Mouse (Mus musculus) midbrain, embryonic 12.5 days (tissue): Measurements from ENCODE around the gene Tgfb1i1. TPM values are rescaled to one million over a fixed set of nuclear protein-coding genes. Genes with fewer than 3 reads are reported as not detected.

Experiments
- ATAC-seq: fragments of 200-750 bp; cut with Nextera tagmentation; 2 replicates; pipeline ENCODE4 v1.8.0; 2017; ENCODE audit warnings: low read depth, moderate TSS enrichment, moderate library complexity; ENCODE audit not compliant: low FRiP score
- H3K27ac ChIP-seq: fragments of 300-500 bp; sonication (generic); replicated peaks from 2 replicates; pipeline ENCODE4 v1.5.1; 2016; ENCODE audit warnings: mild to moderate bottlenecking
- H3K27me3 ChIP-seq: fragments of 300-500 bp; sonication (generic); 2 replicates; pipeline ENCODE4 v1.6.1; 2016; ENCODE audit warnings: mild to moderate bottlenecking
- H3K36me3 ChIP-seq: fragments of 300-500 bp; sonication (generic); 2 replicates; pipeline ENCODE4 v1.6.1; 2016
- H3K4me1 ChIP-seq: fragments of 300-500 bp; sonication (generic); 2 replicates; pipeline ENCODE4 v1.6.1; 2016
- H3K4me2 ChIP-seq: fragments of 300-500 bp; sonication (generic); replicated peaks from 2 replicates; pipeline ENCODE4 v1.6.1; 2016; ENCODE audit warnings: mild to moderate bottlenecking, moderate library complexity
- H3K4me3 ChIP-seq: fragments of 300-500 bp; sonication (generic); 2 replicates; pipeline ENCODE4 v1.5.1; 2016; ENCODE audit warnings: mild to moderate bottlenecking
- H3K9ac ChIP-seq: fragments of 300-500 bp; sonication (generic); replicated peaks from 2 replicates; pipeline ENCODE4 v1.6.1; 2016; ENCODE audit warnings: mild to moderate bottlenecking, moderate library complexity
- H3K9me3 ChIP-seq: fragments of 300-500 bp; sonication (generic); 2 replicates; pipeline ENCODE4 v1.6.1; 2016; ENCODE audit warnings: mild to moderate bottlenecking
- WGBS: fragments of 180-500 bp; shearing (Covaris S2); methylation state at CpG from one replicate; pipeline ENCODE4 v1.1.7; 2016; 5-methylcytosine and 5-hydroxymethylcytosine counted together
- polyA plus RNA-seq: library from polyadenylated mRNA; unstranded; fragments of >200 nt; fragmentation: Nextera tagmentation; extraction: Ambion mirVana; gene quantifications from 2 replicates; pipeline ENCODE4 v1.2.1, GENCODE M21; 2016

Tgfb1i1 gene
- polyA plus RNA-seq, result 39.6 and 50.5 TPM in 2 replicates

- H3K27ac ChIP-seq, result peak within 1 kb of the TSS; percentile 64
- ATAC-seq, result peak; percentile 64
Observed at GRCm38 (mm10) chr7:128246496-128247391, at the start of gene Tgfb1i1. Gene Tgfb1i1, plus strand, starts transcription at chr7:128246812.

DNA sequence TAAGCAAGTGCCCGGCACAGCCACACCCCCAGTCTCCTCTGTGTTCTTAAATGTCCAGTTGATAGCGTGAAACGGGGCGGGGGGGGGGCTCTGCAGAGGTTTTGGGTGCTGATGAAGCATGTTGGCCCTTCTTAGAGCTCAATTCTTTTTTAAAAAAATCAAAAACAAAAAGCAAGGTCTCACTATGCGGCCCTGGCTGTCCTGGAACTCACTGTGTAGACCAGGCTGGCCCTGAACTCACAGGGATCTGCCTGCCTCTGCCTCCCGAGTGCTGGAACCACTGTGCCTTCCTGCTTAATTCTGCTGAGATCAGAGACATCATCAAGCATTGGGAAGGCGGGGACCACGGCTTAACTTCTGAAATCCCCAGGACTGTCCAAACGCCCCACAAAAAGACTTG is 45.0 kb upstream of the Tgfb1i1 start:
- WGBS, result 86% methylated on average over 9 of the region's 9 CpGs

More at GRCm38 (mm10) chr7:128246496-128247391, at the start of gene Tgfb1i1:
- Histone ChIP-seq H3K4me2 (peak within 1 kb of the TSS; percentile 67), H3K4me1 (peaks cover 18% of the 10 kb centered on the region; the same call in 1 of the 2 replicates), H3K9me3 (no peaks in the 10 kb centered on the region), H3K4me3 (peak within 1 kb of the TSS; percentile 42), H3K36me3 (peaks cover 22% of the 10 kb centered on the region), H3K9ac (peak within 1 kb of the TSS; percentile 70), H3K27me3 (peaks cover 20% of the 10 kb centered on the region)
- WGBS, result 3% methylated on average over 22 of the region's 30 CpGs

GRCm38 (mm10) chr7:128203071-128203470 is 43.5 kb upstream of the Tgfb1i1 start:
- Histone ChIP-seq H3K27me3 (no peaks in the 10 kb centered on the region), H3K36me3 (no peaks in the 10 kb centered on the region), H3K9ac (no peak overlapping the region), H3K27ac (no peak overlapping the region), H3K4me2 (no peak overlapping the region), H3K9me3 (no peaks in the 10 kb centered on the region), H3K4me1 (no peaks in the 10 kb centered on the region), H3K4me3 (no peak overlapping the region)
- no peak for ATAC-seq
- 78% methylated on average over 9 of the region's 9 CpGs for WGBS

More for the DNA sequence above, 45.0 kb upstream of the Tgfb1i1 start:
- no peaks in the 10 kb centered on the region for H3K4me1 ChIP-seq
- H3K9me3 ChIP-seq, result no peaks in the 10 kb centered on the region
- H3K27ac ChIP-seq, result no peak overlapping the region
- no peak overlapping the region for H3K4me2 ChIP-seq
- H3K36me3 ChIP-seq, result no peaks in the 10 kb centered on the region
- H3K27me3 ChIP-seq, result no peaks in the 10 kb centered on the region
- H3K9ac ChIP-seq, result no peak overlapping the region
- ATAC-seq, result no peak
- no peak overlapping the region for H3K4me3 ChIP-seq

- Histone ChIP-seq H3K4me1 (no peaks in the 10 kb centered on the region), H3K27ac (no peak overlapping the region), H3K9me3 (no peaks in the 10 kb centered on the region), H3K9ac (no peak overlapping the region), H3K27me3 (no peaks in the 10 kb centered on the region), H3K4me3 (no peak overlapping the region), H3K36me3 (no peaks in the 10 kb centered on the region), H3K4me2 (no peak overlapping the region)
- ATAC-seq, result no peak
- WGBS, result 92% methylated on average over 8 of the region's 8 CpGs
Observed at GRCm38 (mm10) chr7:128204179-128204578, 42.4 kb upstream of the Tgfb1i1 start.

DNA sequence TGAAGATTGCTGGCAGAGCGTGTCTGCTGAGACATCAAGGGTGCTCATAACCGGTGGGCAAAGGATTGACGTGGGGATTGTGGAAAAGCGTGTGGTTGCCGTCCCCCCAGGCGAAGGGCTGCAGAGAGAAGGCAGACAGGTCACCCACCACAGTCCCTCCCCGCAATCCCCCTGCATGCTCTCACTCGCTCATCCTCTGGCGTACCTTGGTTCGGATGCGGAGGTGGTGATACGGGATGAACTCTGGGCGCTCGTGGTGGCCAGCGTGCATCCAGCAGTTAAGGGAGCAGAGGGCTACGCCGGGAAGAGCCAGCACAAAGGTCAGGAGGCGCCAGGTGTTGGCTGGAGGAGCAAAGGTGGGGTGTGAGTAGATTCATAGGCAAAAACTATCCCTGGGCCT is 40.9 kb upstream of the Tgfb1i1 start:
- no peak overlapping the region for H3K9ac ChIP-seq
- no peaks in the 10 kb centered on the region for H3K36me3 ChIP-seq
- no peak overlapping the region for H3K4me2 ChIP-seq
- H3K27ac ChIP-seq, result no peak overlapping the region
- H3K4me1 ChIP-seq, result no peaks in the 10 kb centered on the region
- H3K27me3 ChIP-seq, result no peaks in the 10 kb centered on the region
- ATAC-seq, result no peak
- no peaks in the 10 kb centered on the region for H3K9me3 ChIP-seq
- 85% methylated on average over 18 of the region's 18 CpGs for WGBS
- H3K4me3 ChIP-seq, result no peak overlapping the region

- 87% methylated on average over 6 of the region's 6 CpGs for WGBS
- ATAC-seq, result no peak
- no peak within 1 kb of the TSS for H3K4me2 ChIP-seq
- no peaks in the 10 kb centered on the region for H3K4me1 ChIP-seq
- H3K9me3 ChIP-seq, result no peaks in the 10 kb centered on the region
- H3K4me3 ChIP-seq, result no peak within 1 kb of the TSS
- H3K9ac ChIP-seq, result no peak within 1 kb of the TSS
- H3K27me3 ChIP-seq, result no peaks in the 10 kb centered on the region
- no peaks in the 10 kb centered on the region for H3K36me3 ChIP-seq
- no peak within 1 kb of the TSS for H3K27ac ChIP-seq
Observed at GRCm38 (mm10) chr7:128206152-128206551, 40.5 kb upstream of the Tgfb1i1 start, which contains the start of gene Cox6a2. Gene Cox6a2, minus strand, starts transcription at chr7:128206387.

DNA sequence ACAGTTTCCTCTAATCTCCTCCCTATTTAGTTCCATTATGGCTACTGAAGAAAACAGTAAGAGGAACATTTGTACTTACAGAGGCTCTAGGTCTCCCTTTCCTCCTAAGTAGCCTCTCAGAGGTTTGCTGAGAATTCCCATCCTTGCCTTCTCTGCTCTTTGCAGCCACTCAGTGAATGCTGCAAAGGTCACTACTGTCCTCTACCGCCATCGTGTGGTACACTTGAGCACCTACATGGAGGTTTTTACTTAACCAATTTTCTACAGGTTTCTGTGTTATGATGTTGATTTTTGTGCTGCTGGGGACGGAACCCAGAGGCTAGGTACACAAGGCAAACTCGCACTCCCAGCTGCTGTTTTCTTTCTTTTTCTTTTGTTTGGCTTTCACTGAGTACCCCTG is 38.4 kb upstream of the Tgfb1i1 start:
- H3K9me3 ChIP-seq, result no peaks in the 10 kb centered on the region
- no peak overlapping the region for H3K4me3 ChIP-seq
- ATAC-seq, result no peak
- no peak overlapping the region for H3K9ac ChIP-seq
- no peaks in the 10 kb centered on the region for H3K27me3 ChIP-seq
- WGBS, result 4% methylated on average over 4 of the region's 4 CpGs
- no peak overlapping the region for H3K4me2 ChIP-seq
- no peak overlapping the region for H3K27ac ChIP-seq
- H3K36me3 ChIP-seq, result no peaks in the 10 kb centered on the region
- no peaks in the 10 kb centered on the region for H3K4me1 ChIP-seq

DNA sequence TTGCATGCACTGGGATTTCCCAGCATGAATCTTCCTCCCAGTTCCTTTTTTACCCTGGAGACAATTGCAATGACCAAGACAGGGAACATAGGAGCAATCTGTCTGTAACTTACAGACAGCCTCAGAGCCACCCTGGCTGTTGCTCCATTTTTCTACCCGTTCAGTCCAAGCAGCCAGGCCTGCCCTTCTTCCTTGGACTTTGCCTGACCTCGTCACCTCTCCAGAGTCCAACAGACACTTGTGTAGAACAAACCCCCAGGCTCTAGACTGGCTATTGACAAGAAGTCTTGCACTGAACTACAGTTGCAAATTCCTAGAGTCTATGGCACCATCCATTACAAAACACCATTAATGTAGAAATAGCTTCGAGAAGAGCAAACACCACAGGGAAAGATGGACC is 36.8 kb upstream of the Tgfb1i1 start:
- H3K4me2 ChIP-seq, result no peak overlapping the region
- H3K36me3 ChIP-seq, result no peaks in the 10 kb centered on the region
- no peak overlapping the region for H3K4me3 ChIP-seq
- H3K4me1 ChIP-seq, result no peaks in the 10 kb centered on the region
- H3K27me3 ChIP-seq, result no peaks in the 10 kb centered on the region
- no peak overlapping the region for H3K27ac ChIP-seq
- H3K9me3 ChIP-seq, result no peaks in the 10 kb centered on the region
- WGBS, result 66% methylated on average over 3 of the region's 3 CpGs
- no peak for ATAC-seq
- no peak overlapping the region for H3K9ac ChIP-seq

DNA sequence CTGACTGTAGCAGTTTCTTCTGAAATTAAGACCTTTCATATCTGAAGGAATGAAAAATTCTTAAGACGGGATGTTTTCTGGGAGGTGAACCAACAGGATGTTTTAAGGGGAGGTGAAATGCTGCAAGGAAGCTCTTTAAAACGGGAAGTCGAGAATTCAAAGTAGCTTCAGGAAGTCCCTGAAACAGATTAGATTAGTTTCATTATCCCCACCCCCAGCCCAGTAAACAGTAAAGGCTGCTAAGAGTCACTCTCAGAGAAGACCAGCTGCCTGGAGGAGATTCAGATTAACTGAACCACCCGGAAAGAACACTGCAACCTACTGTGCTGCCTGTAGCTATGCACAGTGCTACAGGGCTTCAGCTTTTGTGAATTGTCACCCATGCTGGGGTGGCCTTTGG is 26.7 kb upstream of the Tgfb1i1 start:
- no peak for ATAC-seq
- no peaks in the 10 kb centered on the region for H3K36me3 ChIP-seq
- H3K4me2 ChIP-seq, result no peak overlapping the region
- no peak overlapping the region for H3K27ac ChIP-seq
- H3K9me3 ChIP-seq, result no peaks in the 10 kb centered on the region
- H3K27me3 ChIP-seq, result no peaks in the 10 kb centered on the region
- H3K4me1 ChIP-seq, result no peaks in the 10 kb centered on the region
- H3K9ac ChIP-seq, result no peak overlapping the region
- 94% methylated on average over 4 of the region's 4 CpGs for WGBS
- H3K4me3 ChIP-seq, result no peak overlapping the region

- Histone ChIP-seq H3K36me3 (no peaks in the 10 kb centered on the region), H3K27me3 (no peaks in the 10 kb centered on the region), H3K4me2 (no peak overlapping the region), H3K9ac (no peak overlapping the region), H3K27ac (no peak overlapping the region), H3K4me3 (no peak overlapping the region), H3K9me3 (no peaks in the 10 kb centered on the region), H3K4me1 (no peaks in the 10 kb centered on the region)
- no peak for ATAC-seq
- WGBS, result 83% methylated on average over 3 of the region's 3 CpGs
Observed at GRCm38 (mm10) chr7:128220936-128221335, 25.7 kb upstream of the Tgfb1i1 start.

DNA sequence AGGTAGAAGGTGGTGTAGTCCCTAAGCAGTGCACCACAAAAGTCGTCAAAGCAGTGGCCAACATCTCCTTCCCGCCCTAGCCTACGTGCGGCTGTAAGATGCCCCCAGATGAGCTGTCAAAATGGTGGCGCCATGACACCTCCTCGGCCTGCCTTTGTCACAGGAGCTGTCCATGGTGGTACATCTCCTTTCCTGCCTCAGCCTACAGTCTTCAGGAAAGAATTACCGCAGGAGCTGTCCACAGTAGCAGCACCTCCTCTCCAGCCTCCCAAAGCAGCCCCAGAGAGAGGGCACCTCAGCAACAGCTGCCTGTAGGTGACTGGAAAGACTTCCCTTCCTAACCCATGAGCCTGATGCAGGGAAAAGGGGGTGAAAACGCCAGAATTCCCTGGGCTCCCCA is 14.9 kb upstream of the Tgfb1i1 start:
- no peaks in the 10 kb centered on the region for H3K27me3 ChIP-seq
- H3K4me2 ChIP-seq, result no peak overlapping the region
- no peak overlapping the region for H3K4me3 ChIP-seq
- peaks cover 4% of the 10 kb centered on the region for H3K4me1 ChIP-seq
- ATAC-seq, result no peak
- H3K27ac ChIP-seq, result no peak overlapping the region
- no peaks in the 10 kb centered on the region for H3K36me3 ChIP-seq
- no peaks in the 10 kb centered on the region for H3K9me3 ChIP-seq
- no peak overlapping the region for H3K9ac ChIP-seq
- 55% methylated on average over 8 of the region's 8 CpGs for WGBS

DNA sequence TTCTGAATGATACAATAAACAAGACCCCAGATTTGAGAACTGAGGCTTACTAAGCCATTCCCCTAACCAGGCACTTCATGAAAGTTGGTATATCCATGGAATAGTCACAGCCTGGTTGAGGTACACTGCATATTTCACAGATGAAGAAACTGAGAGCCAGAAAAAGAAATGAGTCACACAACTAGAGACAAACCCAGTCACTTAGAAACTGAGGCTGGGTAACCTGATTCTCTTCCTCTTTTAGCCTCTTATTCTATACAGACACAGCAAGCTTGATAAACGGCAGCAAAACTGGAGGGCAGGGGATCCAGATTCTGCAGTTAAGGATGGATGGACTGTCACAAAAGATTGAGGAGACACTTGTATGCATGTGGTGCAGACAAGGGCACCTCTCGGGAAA is 11.8 kb upstream of the Tgfb1i1 start:
- ATAC-seq, result no peak
- no peak overlapping the region for H3K4me2 ChIP-seq

More for the DNA sequence above, 11.8 kb upstream of the Tgfb1i1 start:
- Histone ChIP-seq H3K9ac (no peak overlapping the region), H3K27ac (no peak overlapping the region), H3K4me3 (no peak overlapping the region), H3K27me3 (no peaks in the 10 kb centered on the region), H3K36me3 (peaks cover 4% of the 10 kb centered on the region; the same call in 1 of the 2 replicates), H3K9me3 (no peaks in the 10 kb centered on the region), H3K4me1 (peaks cover 20% of the 10 kb centered on the region)
- 87% methylated on average over 2 of the region's 2 CpGs for WGBS
